Mouse (Mus musculus): ENCODE measurements around the gene 1700123O20Rik. TPM values are rescaled to one million over a fixed set of nuclear protein-coding genes. Genes with fewer than 3 reads are reported as not detected.

Gene 1700123O20Rik
- polyA plus RNA-seq, 1 experiment from 2014 or later = 76.8 TPM

- WGBS = under 1% methylated on average over 44 of the region's 44 CpGs
- Histone ChIP-seq H3K9me3 (ENCODE audit: control insufficient read depth) (no peaks in the 10 kb centered on the region), H3K27me3 (replicated peaks; ENCODE audit: control insufficient read depth, insufficient read depth, low read length) (no peaks in the 10 kb centered on the region), H3K4me1 (replicated peaks; ENCODE audit: control insufficient read depth, insufficient read depth, low read length) (peaks cover 6% of the 10 kb centered on the region), H3K27ac (ENCODE audit: low read depth, low read length) (peak within 1 kb of the TSS; percentile 92), H3K36me3 (ENCODE audit: control insufficient read depth, insufficient read depth) (peaks cover 33% of the 10 kb centered on the region), H3K4me2 (replicated peaks; ENCODE audit: low read depth) (peak within 1 kb of the TSS; percentile 72), H3K4me3 (ENCODE audit: low read depth, low read length) (peak within 1 kb of the TSS; percentile 70), H3K9ac (ENCODE audit: low read depth, low read length) (peak within 1 kb of the TSS; percentile 75)
- TF ChIP-seq CTCF (IDR thresholded peaks at IDR 0.05; ENCODE audit: low read depth) = no peak
- peak; percentile 97 for ATAC-seq
These were observed 617 bp downstream of the 1700123O20Rik start, which contains the start of gene Acin1 for GRCm38 (mm10) chr14:54686522-54687143. Gene Acin1, minus strand, starts transcription at chr14:54686931.

- peak overlapping the region; percentile 71 for H3K9ac ChIP-seq (ENCODE audit: low read depth, low read length)
- 1% methylated on average over 8 of the region's 8 CpGs for WGBS
- peak overlapping the region; percentile 70 for H3K4me3 ChIP-seq (ENCODE audit: low read depth, low read length)
- no peak for ATAC-seq
- H3K27me3 ChIP-seq (replicated peaks; ENCODE audit: control insufficient read depth, insufficient read depth, low read length) = no peaks in the 10 kb centered on the region
- H3K9me3 ChIP-seq (ENCODE audit: control insufficient read depth) = no peaks in the 10 kb centered on the region
- H3K4me1 ChIP-seq (replicated peaks; ENCODE audit: control insufficient read depth, insufficient read depth, low read length) = peaks cover 6% of the 10 kb centered on the region
- H3K27ac ChIP-seq (ENCODE audit: low read depth, low read length) = peak overlapping the region; percentile 70
- no peak for TF ChIP-seq CTCF (IDR thresholded peaks at IDR 0.05; ENCODE audit: low read depth)
- peaks cover 27% of the 10 kb centered on the region for H3K36me3 ChIP-seq (ENCODE audit: control insufficient read depth, insufficient read depth)
- H3K4me2 ChIP-seq (replicated peaks; ENCODE audit: low read depth) = peak overlapping the region; percentile 66
These were observed 1.2 kb downstream of the 1700123O20Rik start for GRCm38 (mm10) chr14:54687251-54687650.

- H3K27ac ChIP-seq (ENCODE audit: low read depth, low read length) = no peak overlapping the region
- H3K36me3 ChIP-seq (ENCODE audit: control insufficient read depth, insufficient read depth) = peaks cover 14% of the 10 kb centered on the region
- no peak overlapping the region for H3K9ac ChIP-seq (ENCODE audit: low read depth, low read length)
- ATAC-seq = peak; percentile 88
- H3K4me1 ChIP-seq (replicated peaks; ENCODE audit: control insufficient read depth, insufficient read depth, low read length) = peaks cover 8% of the 10 kb centered on the region; the same call in 1 of the 2 replicates
- no peaks in the 10 kb centered on the region for H3K9me3 ChIP-seq (ENCODE audit: control insufficient read depth)
- TF ChIP-seq CTCF (IDR thresholded peaks at IDR 0.05; ENCODE audit: low read depth) = no peak
- no peak overlapping the region for H3K4me2 ChIP-seq (replicated peaks; ENCODE audit: low read depth)
- WGBS = 41% methylated on average over 6 of the region's 6 CpGs
- H3K4me3 ChIP-seq (ENCODE audit: low read depth, low read length) = no peak overlapping the region
- H3K27me3 ChIP-seq (replicated peaks; ENCODE audit: control insufficient read depth, insufficient read depth, low read length) = no peaks in the 10 kb centered on the region
These were observed 9.0 kb downstream of the 1700123O20Rik start for GRCm38 (mm10) chr14:54695042-54695441.

- Histone ChIP-seq H3K9me3 (ENCODE audit: control insufficient read depth) (no peaks in the 10 kb centered on the region), H3K4me1 (replicated peaks; ENCODE audit: control insufficient read depth, insufficient read depth, low read length) (peaks cover 8% of the 10 kb centered on the region; the same call in 1 of the 2 replicates), H3K27me3 (replicated peaks; ENCODE audit: control insufficient read depth, insufficient read depth, low read length) (no peaks in the 10 kb centered on the region), H3K4me2 (replicated peaks; ENCODE audit: low read depth) (no peak overlapping the region), H3K9ac (ENCODE audit: low read depth, low read length) (no peak overlapping the region), H3K4me3 (ENCODE audit: low read depth, low read length) (no peak overlapping the region), H3K27ac (ENCODE audit: low read depth, low read length) (no peak overlapping the region), H3K36me3 (ENCODE audit: control insufficient read depth, insufficient read depth) (0 out of 2 replicates have a peak, but pooled peaks cover 4% of the 10 kb centered on the region)
- 80% methylated on average over 4 of the region's 4 CpGs for WGBS
- no peak for ATAC-seq
- no peak for TF ChIP-seq CTCF (IDR thresholded peaks at IDR 0.05; ENCODE audit: low read depth)
These were observed 10.7 kb downstream of the 1700123O20Rik start for GRCm38 (mm10) chr14:54696752-54697151.

- peaks cover 8% of the 10 kb centered on the region; the same call in 1 of the 2 replicates for H3K4me1 ChIP-seq (replicated peaks; ENCODE audit: control insufficient read depth, insufficient read depth, low read length)
- no peak for TF ChIP-seq CTCF (IDR thresholded peaks at IDR 0.05; ENCODE audit: low read depth)
- no peak within 1 kb of the TSS for H3K4me2 ChIP-seq (replicated peaks; ENCODE audit: low read depth)
- ATAC-seq = no peak
- H3K4me3 ChIP-seq (ENCODE audit: low read depth, low read length) = no peak within 1 kb of the TSS
- H3K36me3 ChIP-seq (ENCODE audit: control insufficient read depth, insufficient read depth) = no peaks in the 10 kb centered on the region
- no peaks in the 10 kb centered on the region for H3K27me3 ChIP-seq (replicated peaks; ENCODE audit: control insufficient read depth, insufficient read depth, low read length)
- WGBS = 69% methylated on average over 4 of the region's 4 CpGs
- no peak within 1 kb of the TSS; the same call in 1 of the 2 replicates for H3K9ac ChIP-seq (ENCODE audit: low read depth, low read length)
- H3K9me3 ChIP-seq (ENCODE audit: control insufficient read depth) = no peaks in the 10 kb centered on the region
- no peak within 1 kb of the TSS for H3K27ac ChIP-seq (ENCODE audit: low read depth, low read length)
These were observed 12.7 kb downstream of the 1700123O20Rik start, which contains the start of gene Gm29776 for GRCm38 (mm10) chr14:54698733-54699132. Gene Gm29776, minus strand, starts transcription at chr14:54698833.

- no peak for ATAC-seq
- Histone ChIP-seq H3K27me3 (replicated peaks; ENCODE audit: control insufficient read depth, insufficient read depth, low read length) (no peaks in the 10 kb centered on the region), H3K4me1 (replicated peaks; ENCODE audit: control insufficient read depth, insufficient read depth, low read length) (peaks cover 8% of the 10 kb centered on the region; the same call in 1 of the 2 replicates), H3K27ac (ENCODE audit: low read depth, low read length) (no peak overlapping the region), H3K9me3 (ENCODE audit: control insufficient read depth) (no peaks in the 10 kb centered on the region), H3K4me2 (replicated peaks; ENCODE audit: low read depth) (no peak overlapping the region), H3K4me3 (ENCODE audit: low read depth, low read length) (no peak overlapping the region), H3K36me3 (ENCODE audit: control insufficient read depth, insufficient read depth) (no peaks in the 10 kb centered on the region), H3K9ac (ENCODE audit: low read depth, low read length) (no peak overlapping the region)
- TF ChIP-seq CTCF (IDR thresholded peaks at IDR 0.05; ENCODE audit: low read depth) = no peak
- WGBS = 60% methylated on average over 3 of the region's 3 CpGs
These were observed 13.6 kb downstream of the 1700123O20Rik start for GRCm38 (mm10) chr14:54699586-54699985.
